Mouse (Mus musculus) CD4-positive, CD25-positive, alpha-beta regulatory T cell, adult 4 months (primary cell): ENCODE results near the gene Tpst2. TPM values are rescaled to one million over a fixed set of nuclear protein-coding genes. Genes with fewer than 3 reads are reported as not detected.

Source experiments
- ATAC-seq: one replicate; pipeline ENCODE4 v1.8.0; 2017
- polyA plus RNA-seq, 2 experiments: library from polyadenylated mRNA; unstranded; fragments of 100-300 nt; shearing (Covaris generic); gene quantifications; one replicate each; pipeline ENCODE4 v1.2.1; 2017

Gene Tpst2
- polyA plus RNA-seq, 2 experiments from 2014 or later, result 58.0 to 61.9 TPM

DNA sequence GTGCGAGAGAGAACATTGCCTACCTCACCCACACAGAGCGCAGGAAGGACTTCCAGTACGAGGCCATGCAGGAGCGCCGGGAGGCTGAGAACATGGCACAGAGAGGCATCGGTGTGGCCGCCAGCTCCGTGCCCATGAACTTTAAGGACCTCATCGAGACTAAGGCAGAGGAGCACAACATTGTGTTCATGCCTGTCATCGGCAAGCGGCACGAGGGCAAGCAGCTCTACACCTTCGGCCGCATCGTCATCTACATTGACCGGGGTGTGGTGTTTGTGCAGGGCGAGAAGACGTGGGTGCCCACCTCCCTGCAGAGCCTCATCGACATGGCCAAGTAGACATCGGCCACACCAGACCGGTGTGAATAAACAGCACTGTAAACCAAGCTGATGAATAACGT is 60.5 kb downstream of the Tpst2 start:
- ATAC-seq, result no peak

DNA sequence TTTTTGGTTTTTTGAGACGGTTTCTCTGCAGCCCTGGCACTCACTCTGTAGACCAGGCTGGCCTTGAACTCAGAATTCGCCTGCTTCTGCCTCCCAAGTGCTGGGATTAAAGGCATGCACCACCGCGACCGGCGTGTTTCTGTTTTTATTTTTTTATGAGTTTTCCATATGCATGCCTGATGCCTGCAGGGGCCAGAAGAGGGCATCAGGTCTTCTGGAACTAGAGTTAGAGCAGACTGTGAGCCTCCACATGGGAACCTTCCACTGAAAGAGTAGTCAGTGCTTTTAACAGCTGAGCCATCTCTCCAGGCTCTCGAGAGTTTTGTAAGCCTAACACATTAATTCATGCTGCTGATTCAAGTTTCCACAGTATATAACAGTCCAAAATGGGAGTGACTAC is 62.7 kb downstream of the Tpst2 start:
- no peak for ATAC-seq

DNA sequence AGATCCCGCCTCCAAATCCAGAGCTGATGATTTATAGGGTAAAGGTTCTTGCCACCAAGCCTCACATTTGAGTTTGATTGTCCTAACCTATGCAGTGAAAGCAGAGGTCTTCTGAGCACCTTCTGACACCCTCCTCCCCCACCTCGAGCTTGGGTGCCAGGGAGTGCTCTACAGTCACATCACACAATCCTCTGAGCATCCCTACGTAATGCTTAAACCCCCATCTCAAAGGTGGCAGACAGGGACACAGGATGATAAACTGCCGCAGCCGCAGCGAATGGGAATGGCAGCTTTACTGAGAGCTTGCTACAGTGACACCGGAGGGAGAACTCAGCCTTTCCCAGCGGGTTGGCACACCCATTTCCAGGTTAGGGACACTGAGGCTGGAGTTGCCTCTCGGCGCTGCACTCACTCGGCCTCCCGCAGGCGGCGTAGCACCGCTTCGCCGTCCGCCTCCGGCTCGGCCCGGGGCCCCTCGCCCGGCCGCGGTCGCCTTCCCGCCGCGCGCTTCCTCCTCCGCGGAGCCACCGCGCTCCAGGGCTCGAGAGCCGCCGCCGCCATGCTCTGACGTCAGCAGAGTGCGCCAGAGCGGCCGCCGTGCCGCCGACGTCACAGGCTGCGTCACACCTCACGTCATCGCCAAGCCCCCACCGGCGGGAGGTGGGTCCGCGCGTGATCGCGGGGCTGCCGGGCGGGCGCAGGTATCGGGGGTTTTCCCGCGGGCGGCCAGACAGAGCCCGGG is 66.1 kb downstream of the Tpst2 start, which contains the start of the genes Srrd and Hps4:
Gene Srrd (minus strand): TSS at position 578 of the 742 bp plus-strand sequence.
Gene Hps4 (plus strand): TSS at position 621 of the 742 bp plus-strand sequence.
- peak; percentile 85 for ATAC-seq

DNA sequence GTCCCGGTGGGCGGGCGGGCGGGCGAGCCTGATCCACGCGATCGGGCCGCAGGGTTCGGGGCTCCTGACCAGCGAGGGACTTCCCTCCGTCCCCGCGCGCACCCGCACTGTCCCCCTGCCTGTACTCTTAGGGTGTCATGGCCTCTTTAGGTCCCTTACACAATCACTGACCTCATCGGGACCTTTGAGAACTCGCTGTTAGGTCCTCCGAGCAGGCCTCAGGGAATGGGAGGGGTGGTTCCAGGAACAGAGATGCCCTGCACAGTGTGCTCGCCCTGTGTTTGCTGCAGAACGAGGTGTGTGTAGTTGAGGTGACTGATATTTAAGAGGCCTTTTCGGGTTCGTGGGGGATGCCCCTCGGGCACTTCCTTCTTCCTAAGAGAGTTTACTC is 66.7 kb downstream of the Tpst2 start:
- ATAC-seq, result peak; percentile 40

DNA sequence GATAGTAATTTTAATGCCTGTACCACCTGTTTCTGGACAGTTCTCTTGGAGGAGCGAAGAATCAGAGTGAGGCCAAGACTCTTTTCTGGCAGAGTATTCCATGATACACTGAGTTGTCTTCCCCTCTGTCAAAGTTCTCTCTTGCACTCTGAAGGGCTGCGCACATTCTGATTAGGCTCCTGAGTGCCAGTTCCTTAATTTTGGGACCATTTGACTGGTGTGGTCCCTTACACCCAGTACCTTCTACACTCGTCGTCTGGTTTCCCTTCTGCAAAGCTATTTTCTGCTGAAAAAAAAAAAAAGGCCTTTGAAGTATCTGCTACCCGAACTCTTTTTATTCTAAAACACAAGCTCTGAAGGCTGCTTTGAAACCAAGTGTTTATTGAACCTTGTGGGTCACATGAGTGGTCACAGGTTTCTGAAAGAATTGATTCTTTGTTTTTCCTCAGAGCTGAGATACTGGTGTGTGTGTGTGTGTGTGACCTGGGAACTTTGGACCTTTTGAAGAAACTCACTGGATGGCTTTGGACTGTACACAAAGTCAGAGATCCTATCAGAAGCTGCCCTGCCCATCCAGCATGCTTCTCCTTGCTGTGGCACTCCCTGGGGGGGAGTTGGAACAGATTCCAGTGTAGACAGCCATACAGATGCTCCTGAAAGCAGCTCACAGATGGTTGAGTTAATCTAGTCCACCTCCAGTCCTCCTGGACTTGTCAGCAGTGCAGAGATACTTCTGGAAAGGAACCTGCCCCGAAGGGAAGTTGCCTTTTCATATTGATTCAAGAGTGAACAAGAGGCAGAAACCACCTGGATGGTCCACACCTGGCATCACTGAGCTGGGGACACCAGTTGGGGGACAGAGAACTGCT is 67.8 kb downstream of the Tpst2 start:
- ATAC-seq, result no peak

DNA sequence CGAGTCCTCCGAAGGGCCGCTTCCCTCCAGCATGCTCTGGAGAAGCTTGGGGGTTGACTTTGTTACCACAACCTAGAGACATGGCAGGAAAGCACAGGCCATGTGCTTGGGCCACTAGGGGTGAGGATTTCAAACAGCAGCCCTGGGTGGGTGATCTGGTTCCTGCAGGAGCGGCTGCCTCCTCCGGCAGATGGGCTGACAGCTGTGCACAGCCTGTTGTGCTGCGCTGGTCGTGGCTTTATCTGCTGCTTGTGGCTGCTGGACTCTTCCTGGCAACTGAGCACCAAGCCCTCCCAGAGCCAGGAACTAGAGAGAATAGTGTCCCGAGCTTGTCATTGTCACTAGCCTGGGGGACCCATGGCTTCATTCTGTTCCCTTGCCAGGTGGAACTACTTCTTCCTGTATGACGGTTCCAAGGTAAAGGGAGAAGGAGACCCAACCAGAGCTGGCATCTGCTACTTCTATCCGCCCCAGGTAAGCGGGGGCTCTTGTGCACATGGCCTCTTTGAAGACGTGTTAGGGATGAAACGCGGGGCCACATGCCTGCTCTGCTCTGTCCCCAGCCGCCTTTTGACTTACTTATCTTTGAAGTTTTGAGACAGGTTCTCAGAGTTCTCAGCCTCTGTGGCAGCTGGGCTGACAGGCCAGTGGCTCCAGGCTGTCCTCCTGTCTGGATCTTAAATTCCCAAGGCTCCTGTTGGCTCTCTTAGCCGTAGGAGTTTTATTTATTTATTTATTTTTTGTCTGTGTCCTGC is 69.9 kb downstream of the Tpst2 start:
- ATAC-seq, result no peak

DNA sequence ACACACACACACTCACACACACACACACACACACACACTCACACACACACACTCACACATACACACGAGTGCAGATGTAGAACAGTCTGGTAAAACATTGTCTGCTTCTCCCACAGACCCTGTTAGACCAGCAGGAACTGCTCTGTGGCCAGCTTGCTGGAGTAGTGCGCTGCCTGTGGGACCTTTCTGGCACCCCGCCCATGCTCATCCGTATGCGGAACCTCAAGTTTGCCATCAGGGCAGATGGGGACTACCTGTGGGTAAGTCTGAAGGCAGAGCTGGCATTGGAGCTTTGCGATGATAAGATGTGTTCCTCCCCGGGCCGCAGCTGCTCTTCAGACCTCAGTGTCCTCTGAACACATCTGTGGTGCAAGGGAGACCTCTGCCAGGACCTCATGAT is 72.7 kb downstream of the Tpst2 start:
- no peak for ATAC-seq

DNA sequence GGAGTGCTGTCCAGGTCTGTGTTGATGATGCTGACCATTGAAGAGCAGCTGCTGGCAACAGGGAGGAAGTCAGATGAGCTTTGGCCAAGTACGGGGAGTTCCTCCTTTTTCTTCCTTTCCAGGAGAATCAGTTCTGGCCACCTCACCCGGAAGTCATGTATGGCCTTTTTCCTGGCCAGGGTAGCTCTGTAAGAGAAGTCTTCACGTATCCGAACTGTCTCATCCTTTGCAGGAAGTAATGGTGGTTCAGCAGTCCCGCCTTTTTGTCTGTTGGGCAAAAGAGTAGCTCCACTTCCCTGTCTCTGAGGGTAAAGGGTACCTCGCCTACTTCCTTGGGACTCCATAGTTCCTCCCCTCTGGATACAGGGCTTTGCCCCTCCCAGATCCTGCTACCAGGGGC is 79.0 kb downstream of the Tpst2 start:
- ATAC-seq, result no peak

DNA sequence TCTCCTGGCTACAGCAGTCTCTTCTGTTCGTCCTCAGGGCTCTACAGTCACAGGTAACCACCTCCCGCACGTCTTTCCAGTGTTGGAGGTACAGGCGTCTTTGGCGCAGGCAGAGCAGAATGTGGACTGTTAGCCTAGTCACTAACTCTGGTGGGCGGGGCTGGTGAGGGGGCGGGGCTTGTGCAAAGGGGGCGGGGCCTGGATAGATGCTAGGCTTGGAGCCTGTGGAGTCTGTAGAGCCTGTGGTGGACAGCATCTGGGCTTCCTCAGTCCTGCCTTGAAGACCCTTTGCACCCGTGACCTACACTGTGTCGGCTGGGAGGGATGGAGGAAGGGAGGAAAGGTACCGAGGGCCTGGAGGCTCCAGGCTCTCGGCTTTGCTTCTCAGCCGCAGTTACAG is 79.4 kb downstream of the Tpst2 start, which contains the start of gene Gm6583:
Gene Gm6583 (minus strand): TSS at position 124 of the 400 bp plus-strand sequence.
- ATAC-seq, result no peak

DNA sequence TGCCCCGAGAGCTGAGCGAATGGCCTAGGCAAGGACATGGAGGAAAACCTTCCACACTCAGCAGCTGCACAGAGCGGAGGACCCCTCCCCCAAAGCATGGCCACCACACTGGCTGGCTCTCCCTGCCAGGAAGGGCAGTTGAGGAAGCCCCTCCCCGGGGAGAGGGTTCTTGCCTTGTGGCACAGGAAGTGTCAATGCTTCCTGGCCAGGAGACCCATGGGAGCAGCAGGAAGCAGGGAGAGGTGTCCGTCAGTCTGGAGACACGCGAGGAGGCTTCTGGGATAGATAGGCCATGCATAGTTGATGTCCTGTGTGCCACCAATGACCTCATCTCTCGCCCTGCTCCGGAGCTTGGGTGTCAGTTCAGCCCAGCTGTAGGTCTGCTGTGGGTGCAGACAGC is 79.8 kb downstream of the Tpst2 start:
- no peak for ATAC-seq

DNA sequence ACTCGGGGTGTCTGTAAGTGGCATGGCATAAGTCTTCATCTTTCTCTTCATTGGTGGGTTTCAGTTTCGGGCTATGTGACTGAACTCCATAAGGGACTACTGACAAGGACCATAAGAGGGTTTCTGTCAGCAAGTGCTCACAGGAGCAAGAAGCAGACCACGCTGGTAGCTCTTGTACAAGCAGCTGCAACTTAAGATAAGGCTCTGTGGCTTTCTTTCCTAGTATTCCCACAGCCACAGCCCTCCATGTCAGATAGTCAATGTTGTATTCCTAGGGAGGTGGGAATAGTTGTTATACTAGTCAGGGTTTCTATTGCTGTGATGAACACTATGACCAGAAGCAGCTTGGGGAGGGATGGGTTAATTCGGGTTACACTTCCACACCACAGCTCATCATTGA is 83.0 kb downstream of the Tpst2 start:
- ATAC-seq, result no peak

DNA sequence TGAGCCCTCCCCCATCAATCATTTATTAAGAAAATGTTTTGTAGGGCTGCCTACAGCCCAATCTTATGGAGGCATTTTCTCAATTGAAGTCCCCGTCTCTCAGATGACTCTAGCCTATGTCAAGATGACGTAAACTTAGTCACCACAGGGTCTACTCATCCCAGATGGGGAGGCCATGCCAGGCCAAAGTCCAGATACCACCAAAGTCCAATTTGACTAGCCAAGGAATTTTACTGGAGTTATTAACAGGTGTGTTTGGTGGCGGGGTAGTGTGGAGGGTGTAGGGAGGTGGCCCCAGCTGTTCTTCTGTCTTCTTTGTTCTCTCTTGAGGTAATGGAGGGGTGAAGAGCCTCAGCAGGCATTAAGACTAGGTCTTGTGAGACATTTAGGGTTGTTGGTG is 83.6 kb downstream of the Tpst2 start:
- ATAC-seq, result no peak

DNA sequence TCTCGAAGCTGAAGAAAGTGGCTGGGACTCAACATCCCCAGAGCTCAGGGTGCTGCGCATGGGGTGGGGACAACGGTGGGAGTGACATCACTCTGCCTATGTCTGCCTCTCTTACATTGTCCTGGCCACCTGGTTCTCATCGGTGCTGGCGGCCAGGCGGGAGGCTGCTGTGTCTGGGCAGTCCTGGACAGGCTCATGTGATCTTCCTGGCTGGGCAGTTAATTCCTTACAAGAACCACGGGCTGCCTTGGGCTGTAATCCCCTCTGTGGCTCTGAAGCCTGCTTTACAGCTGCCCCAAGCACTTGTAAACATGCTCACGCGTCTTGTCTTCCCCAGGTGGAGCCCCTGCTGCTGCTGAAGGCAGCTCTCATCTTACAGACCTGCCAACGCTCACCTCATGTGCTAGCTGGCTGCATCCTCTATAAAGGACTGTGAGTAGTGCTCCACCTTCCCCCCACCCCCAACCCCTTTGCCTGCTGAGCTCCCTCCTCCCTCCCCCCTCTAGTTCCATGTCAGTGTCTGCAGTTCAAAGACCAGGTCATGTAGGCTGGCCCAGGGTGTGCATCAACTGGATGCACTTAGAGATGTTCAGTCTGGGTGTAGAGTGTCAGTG is 87.8 kb downstream of the Tpst2 start:
- no peak for ATAC-seq

Other genes with a start within 250 kb of the Tpst2 start
- 1 to 10 TPM in 1 of 2 experiments, not detected in 1; 1.3 TPM for gene Cryba4, start 24.2 kb upstream of the Tpst2 start, polyA plus RNA-seq
- gene Crybb1, start 20.9 kb upstream of the Tpst2 start, polyA plus RNA-seq, result not detected
- 10 to 100 TPM; 17.0 to 37.0 TPM for gene Tfip11, start 49.7 kb downstream of the Tpst2 start, polyA plus RNA-seq
- gene Srrd, start 66.3 kb downstream of the Tpst2 start, polyA plus RNA-seq, result 1 to 10 TPM; 1.2 to 4.6 TPM
- gene Hps4, start 66.4 kb downstream of the Tpst2 start, polyA plus RNA-seq, result 10 to 100 TPM; 14.5 to 16.7 TPM
- under 1 TPM in 1 of 2 experiments, not detected in 1; 0.28 TPM for gene Gm6583, start 79.3 kb downstream of the Tpst2 start, polyA plus RNA-seq
- not detected for gene Asphd2, start 118.2 kb downstream of the Tpst2 start, polyA plus RNA-seq
- not detected for gene Gm6588, start 172.7 kb downstream of the Tpst2 start, polyA plus RNA-seq